Mouse (Mus musculus) splenic B cell, adult 2 months (primary cell): ENCODE measurements around the gene Kcnd2.

ENCODE experiments used
- DNase-seq: peaks from one replicate; pipeline ENCODE4 v3.0.0-alpha.2; 2011; ENCODE audit warnings: low read depth, low spot score
- H3K27me3 ChIP-seq: 2 replicates; pipeline ENCODE4 v1.6.1; 2012; ENCODE audit warnings: mild to moderate bottlenecking, low read length, moderate library complexity, mixed read lengths; ENCODE audit not compliant: control insufficient read depth, poor library complexity, insufficient read depth, severe bottlenecking
- H3K36me3 ChIP-seq: 2 replicates; pipeline ENCODE4 v1.6.1; 2012; ENCODE audit warnings: mild to moderate bottlenecking, low read length, moderate library complexity, mixed read lengths; ENCODE audit not compliant: control insufficient read depth, poor library complexity, insufficient read depth, severe bottlenecking

Gene Kcnd2

DNA sequence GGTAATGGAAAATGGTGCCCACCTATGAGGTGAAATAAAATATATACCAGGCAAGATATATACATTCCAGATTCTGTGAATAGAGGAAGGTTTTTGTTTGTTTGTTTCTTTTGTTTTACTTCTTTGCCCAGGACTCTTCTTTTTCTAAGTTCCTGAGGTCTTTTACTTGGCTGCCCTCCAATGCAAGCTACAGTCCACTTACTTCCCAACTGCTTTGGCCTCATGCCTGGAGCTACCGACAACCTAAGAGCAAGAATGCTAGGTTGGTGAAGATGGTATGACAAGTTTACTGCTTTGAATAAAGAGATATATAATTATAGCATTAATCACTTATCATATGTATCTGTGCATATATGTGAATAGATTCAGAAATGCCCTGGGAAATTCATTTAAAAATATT lies 305.0 kb downstream of the Kcnd2 start:
- no peaks in the 10 kb centered on the region for H3K36me3 ChIP-seq
- no peaks in the 10 kb centered on the region; the same call in 1 of the 2 replicates for H3K27me3 ChIP-seq
- no peak for DNase-seq

DNA sequence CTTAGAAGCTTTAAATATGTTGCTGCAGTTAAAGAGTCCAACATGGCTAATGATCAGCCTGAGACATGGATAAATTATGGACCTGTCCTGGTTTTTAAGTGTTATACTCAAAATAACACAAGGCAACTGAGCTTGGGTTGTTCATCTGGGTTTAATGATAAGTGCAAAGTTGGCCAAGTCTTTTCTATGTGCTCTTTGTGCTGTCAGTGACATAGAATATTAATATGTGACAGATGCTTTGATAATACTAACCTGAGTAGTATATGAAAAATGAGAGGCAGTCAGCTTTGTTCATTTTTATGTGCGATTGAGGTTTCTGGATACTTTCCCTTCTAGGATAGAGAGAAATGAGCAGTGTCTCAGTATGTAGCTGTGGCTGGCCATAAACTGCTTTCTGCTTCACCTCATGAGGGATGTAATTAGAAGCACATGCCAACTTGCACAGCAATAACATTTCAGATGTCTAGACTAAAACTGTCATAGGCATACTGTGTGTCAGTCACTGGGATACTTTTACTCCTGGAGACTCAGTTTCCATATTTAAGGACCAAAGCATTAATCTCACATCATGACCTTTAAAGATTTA lies 312.3 kb downstream of the Kcnd2 start:
- DNase-seq, result no peak
- no peaks in the 10 kb centered on the region for H3K36me3 ChIP-seq
- no peaks in the 10 kb centered on the region for H3K27me3 ChIP-seq

DNA sequence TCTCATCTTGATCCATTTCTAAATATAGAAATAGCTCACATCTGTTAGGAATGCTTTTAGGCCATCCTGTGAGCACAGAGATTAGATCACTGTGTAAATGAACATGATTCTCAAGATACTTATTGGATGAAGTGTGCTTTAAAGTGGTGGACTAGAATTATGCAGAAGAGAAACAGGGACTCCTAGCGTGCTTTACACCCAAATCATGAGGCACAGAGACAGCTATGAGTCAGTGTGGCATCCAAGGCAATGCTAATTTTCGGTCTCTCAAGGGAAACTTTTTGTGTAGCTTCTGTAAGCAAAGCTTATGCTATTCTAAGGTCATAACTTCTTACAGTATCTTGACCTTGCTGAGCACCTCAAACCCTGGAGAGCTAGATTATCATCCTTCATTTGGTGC lies 318.7 kb downstream of the Kcnd2 start:
- no peak for DNase-seq
- no peaks in the 10 kb centered on the region for H3K36me3 ChIP-seq
- H3K27me3 ChIP-seq, result no peaks in the 10 kb centered on the region

DNA sequence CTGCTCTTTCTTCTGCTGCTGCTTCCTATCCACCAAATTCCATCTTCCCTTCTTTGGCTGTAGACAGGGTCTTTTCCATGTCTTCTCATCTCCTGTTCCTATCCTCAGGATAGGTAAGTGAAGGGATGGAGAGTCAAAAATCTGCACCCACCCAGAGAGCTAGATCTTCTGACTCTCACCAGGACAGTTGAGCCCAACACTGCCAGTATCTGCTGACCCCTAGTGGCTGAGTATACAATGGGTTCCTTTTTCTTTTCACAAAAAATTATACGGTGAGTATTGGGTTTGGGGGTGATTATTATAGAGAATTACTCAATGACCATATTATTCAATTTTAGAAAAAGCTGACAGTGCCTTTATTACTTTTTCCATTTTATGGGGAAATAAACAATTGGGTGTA lies 319.5 kb downstream of the Kcnd2 start:
- DNase-seq, result no peak
- Histone ChIP-seq H3K27me3 (no peaks in the 10 kb centered on the region), H3K36me3 (no peaks in the 10 kb centered on the region)

DNA sequence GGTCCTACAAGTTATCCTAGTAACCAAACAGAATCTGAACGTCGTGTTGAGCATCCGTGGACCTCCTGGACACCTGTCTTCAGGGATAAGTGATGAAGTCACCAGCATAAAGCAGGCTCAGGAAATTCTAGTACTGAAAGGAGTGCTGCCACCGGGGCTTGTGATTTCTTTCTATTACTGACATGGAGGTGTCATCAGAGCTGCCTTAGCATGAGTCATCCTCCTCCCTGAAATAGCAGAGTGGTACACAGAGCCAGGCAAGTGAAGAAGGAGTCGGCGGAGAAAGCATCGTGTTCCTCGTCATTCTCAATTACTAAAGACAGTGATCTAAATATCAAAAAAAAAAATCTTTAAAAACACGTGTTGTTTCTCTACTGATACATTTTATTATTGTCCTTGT lies 336.2 kb downstream of the Kcnd2 start:
- DNase-seq, result no peak
- no peaks in the 10 kb centered on the region for H3K36me3 ChIP-seq
- H3K27me3 ChIP-seq, result no peaks in the 10 kb centered on the region

DNA sequence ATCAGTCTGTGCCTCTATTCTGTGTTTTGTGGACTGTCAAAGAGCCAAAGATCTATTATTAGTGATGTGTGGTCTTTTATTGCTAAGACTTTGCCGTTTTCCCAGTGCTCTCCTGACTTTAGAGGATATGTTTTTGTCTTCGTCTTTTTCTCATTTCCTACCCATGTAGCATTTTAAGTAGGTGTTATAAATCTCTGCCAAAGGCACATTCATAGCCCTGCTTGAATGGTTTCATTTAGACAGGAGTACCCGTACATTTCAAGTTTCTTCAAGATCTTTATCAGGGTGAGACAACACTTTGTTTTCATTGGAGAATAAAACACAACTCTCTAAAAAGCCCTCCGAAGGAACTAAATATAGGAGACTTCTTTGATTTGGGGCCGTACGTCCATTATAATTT lies 355.7 kb downstream of the Kcnd2 start:
- no peak for DNase-seq
- Histone ChIP-seq H3K36me3 (no peaks in the 10 kb centered on the region), H3K27me3 (no peaks in the 10 kb centered on the region)

DNA sequence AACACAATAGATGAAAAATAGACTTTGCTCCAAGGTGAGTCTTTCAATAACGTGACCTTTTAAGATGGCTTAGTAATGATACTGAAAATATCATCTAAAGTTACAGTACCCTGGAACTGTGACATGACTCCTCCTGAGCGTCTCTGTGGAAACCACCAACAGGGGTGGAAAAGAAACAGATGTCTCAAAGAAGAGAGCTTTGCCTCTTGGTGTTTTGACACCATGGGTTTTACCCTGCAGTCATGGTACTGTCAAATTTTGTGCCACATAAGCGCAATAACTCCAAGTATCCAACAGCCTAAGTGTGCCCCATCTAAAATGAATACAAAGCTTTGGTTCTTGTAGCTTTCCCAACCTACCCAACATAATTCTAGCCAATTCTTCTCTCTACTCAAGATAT lies 374.9 kb downstream of the Kcnd2 start:
- no peaks in the 10 kb centered on the region for H3K27me3 ChIP-seq
- no peak for DNase-seq
- no peaks in the 10 kb centered on the region for H3K36me3 ChIP-seq

DNA sequence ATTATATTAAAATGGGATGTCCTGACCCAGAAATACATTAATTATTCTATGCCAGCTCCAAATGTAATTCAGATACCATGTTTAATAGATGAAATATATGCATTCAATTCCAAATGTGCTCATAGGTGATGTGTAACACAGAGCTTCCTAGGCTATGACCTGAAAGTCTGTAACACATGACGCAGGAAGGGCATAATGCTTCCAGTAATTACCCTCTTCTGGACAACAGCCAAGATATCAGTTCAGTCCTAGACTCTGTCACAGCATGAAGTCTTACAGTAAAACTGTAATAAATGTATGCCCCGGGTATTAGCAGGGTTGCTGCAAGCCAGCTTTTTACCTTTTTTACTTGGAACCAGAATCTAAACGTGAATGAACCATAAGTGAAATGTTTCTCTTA lies 382.1 kb downstream of the Kcnd2 start:
- DNase-seq, result no peak

DNA sequence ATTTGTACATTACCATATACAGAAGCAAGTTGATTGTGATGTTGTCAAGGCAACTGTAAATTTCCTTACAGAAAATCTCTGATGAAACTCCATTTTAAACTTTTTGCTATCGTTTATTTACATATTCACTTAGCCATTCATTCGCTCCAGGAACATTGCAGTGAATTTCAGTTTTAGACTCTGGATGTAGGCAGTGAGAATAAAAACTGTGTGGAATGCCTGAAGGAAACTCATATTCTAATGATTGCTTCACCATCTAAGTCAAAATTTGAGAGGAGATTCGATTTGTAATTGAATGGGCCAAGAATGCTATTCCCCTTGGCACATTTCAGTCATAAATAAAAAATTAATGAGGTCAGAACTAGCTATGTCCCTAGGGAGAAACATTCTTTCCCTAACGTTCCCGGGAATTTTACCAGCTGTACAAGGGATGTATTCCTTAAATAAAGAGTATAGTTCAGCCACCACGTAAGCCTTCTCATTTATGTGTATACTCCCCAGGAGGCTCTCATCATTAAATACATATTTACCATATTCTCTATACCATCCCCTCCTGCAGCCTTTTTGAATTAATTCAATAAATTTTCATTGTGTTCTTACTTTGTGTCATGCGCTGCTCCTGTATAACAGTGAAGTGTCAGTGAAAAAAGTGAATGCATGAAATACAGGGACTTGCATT lies 394.2 kb downstream of the Kcnd2 start:
- DNase-seq, result no peak
- no peaks in the 10 kb centered on the region for H3K27me3 ChIP-seq

More for the DNA sequence above, 382.1 kb downstream of the Kcnd2 start:
- Histone ChIP-seq H3K36me3 (no peaks in the 10 kb centered on the region), H3K27me3 (no peaks in the 10 kb centered on the region)

DNA sequence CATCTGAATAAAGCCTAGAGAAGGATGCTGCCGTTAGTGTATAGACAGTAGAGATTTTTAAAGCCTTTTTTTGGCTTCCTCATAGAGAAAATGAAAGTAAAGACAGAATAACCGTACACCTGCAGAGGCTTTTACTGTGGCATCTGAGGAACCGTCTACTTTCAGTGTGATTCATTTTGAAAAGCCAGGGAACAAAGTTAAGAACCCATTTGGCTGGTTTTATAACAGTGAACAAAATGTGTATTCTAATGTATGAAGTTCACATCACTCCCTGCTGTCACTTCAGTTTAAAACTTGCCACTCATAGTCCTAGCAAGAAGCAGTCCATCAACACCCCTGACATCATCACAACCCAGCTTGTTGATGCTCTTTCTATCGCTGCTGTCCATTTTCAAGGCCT lies 414.7 kb downstream of the Kcnd2 start:
- no peaks in the 10 kb centered on the region for H3K27me3 ChIP-seq
- no peaks in the 10 kb centered on the region for H3K36me3 ChIP-seq
- no peak for DNase-seq

More for the DNA sequence above, 394.2 kb downstream of the Kcnd2 start:
- H3K36me3 ChIP-seq, result no peaks in the 10 kb centered on the region

DNA sequence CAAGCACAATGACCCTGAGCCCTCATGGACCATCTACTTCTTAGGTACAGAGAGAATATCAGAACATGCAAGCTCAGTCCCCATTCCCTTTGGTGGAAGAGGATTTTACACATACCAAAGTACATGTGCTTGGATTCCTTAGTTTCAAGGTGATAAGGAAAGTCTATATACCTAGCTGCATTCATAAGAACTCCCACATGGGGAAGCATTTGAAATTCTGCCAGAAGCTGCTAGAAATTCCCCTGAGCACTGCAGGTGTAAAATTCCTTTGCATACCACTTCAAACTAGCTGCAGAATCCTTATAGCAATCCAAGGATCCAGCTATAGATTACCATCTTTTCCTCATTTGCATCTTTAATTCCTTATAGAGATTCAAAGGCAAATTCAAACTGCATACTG lies 440.4 kb downstream of the Kcnd2 start:
- H3K27me3 ChIP-seq, result no peaks in the 10 kb centered on the region
- no peak for DNase-seq
- no peaks in the 10 kb centered on the region for H3K36me3 ChIP-seq

DNA sequence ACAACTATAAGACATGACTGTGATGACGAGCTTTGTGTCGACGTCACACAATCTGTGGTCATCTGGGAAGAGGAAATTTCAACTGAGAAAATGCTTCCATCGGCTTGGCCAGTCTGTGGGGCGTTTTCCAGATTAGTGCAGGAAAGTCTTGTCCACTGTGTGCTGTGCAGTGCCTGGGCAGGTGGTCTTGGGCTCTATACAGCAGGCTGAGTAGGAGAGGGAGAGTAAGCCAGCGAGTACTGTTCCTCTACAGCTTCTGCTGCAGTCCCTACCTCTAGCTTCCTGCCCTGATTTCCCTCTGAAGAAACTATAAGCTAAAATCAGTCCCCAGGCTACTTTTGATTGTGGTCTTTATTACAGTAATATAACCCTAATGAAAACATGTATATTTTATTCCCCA lies 448.8 kb downstream of the Kcnd2 start:
- Histone ChIP-seq H3K36me3 (no peaks in the 10 kb centered on the region), H3K27me3 (no peaks in the 10 kb centered on the region)
- DNase-seq, result no peak

DNA sequence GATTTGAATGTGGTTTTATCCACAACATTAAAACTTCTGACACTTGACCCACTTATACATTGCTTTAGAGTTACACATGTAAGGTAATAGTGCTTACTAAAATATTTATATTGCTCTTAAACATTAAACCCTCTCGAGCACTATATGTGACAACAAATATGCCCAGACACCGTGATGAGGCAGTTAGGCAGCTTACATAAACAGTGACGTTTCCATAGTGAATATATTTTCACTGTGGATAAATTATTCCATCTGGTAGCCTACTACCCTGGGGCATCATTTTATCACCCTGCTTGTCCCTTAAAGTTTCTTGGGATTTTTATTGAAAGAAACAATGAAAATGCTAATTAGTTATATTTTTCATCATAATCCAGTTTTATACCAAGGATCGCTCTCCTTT lies 449.3 kb downstream of the Kcnd2 start:
- no peaks in the 10 kb centered on the region for H3K36me3 ChIP-seq
- no peak for DNase-seq
- no peaks in the 10 kb centered on the region for H3K27me3 ChIP-seq

DNA sequence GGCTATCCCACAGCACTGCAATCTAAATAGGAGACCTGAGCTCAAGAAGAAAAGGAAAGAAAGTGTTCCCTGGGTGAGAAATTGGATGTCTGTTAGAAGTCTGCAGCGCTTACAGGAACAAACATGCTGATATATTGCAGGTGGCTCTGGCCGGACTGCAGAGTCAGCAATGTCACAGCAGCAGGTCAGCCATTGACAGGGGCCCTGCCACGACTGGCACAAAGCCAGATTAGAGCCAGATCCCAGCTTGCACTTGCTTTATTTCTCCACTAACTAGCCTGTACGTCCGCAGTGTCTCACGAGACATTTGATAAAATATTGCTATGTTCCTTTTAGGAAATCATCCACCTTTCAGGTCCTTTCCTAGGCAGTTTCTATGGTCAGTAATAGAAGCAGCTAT lies 468.9 kb downstream of the Kcnd2 start:
- no peaks in the 10 kb centered on the region for H3K36me3 ChIP-seq
- H3K27me3 ChIP-seq, result no peaks in the 10 kb centered on the region
- DNase-seq, result no peak

DNA sequence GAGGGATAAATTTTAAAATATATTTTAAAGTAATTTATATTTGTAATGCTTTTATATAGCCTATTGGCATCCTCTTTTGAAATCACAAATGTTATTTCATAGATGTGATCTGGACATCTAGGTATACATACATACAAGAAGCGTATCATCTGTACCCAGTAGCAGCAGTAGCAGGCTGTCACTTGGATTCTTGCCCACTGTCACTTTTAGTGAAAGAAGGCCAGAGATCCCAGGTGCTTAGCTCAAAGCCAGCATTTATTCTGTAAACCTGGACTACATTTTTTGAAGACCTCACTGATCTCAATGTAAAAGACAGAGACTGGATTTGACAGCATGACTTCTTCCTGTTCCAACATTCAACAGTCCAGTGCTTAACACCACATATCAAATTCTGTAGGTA lies 471.1 kb downstream of the Kcnd2 start:
- Histone ChIP-seq H3K27me3 (no peaks in the 10 kb centered on the region), H3K36me3 (no peaks in the 10 kb centered on the region)
- no peak for DNase-seq

DNA sequence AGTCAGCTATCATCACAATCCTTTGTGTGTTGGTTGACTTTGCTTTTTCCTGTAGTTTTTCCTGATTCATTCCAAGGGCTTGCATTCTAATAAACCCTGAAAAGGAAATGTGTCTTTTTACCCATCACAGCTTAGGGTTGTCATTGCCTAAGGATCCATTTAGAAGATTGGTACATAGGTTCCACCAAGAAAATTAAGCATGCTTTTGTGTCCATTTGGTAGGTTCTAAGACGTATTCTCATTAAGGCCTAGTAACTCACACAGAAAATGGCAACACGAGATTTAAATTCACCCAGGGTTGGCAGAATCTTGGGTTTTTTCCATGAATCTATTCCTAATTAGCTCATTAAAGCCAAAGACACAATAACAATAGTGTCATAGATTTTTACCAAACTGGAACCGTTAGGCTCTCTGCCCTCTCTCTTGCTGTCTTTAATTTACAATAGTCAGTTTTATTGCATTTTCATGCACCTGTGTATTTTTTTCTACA lies 477.6 kb downstream of the Kcnd2 start:
- Histone ChIP-seq H3K36me3 (no peaks in the 10 kb centered on the region), H3K27me3 (no peaks in the 10 kb centered on the region)
- no peak for DNase-seq
